Mouse (Mus musculus) layer of hippocampus, adult 8-10 months (tissue): ENCODE data around the gene Gm44502. TPM values are rescaled to one million over a fixed set of nuclear protein-coding genes. Genes with fewer than 3 reads are reported as not detected.
A peak's percentile ranks its signal among the peaks of the same experiment; 100 is the strongest.

Experiments
- DNase-seq, 2 experiments: peaks; one replicate each; pipeline ENCODE4 v3.0.0; 2022; ENCODE audit warnings: low spot score in 2 of 2
- total RNA-seq, 4 experiments: library from RNA; stranded (reverse); gene quantifications; 2 replicates each; pipeline ENCODE4 v1.2.4; 2022

Gene Gm44502
- total RNA-seq = not detected

- peak; percentile 94 to 96 for DNase-seq
These were observed at the start of gene Gm44502, which contains the start of the genes C730034F03Rik and Chkb for GRCm38 (mm10) chr15:89429352-89430221. TSS of gene Gm44502 (minus strand) at chr15:89429696. TSS of gene C730034F03Rik (plus strand) at chr15:89429589. TSS of gene Chkb (minus strand) at chr15:89429908.

- DNase-seq = no peak
These were observed 49.1 kb upstream of the Gm44502 start for GRCm38 (mm10) chr15:89478622-89479021.

DNA sequence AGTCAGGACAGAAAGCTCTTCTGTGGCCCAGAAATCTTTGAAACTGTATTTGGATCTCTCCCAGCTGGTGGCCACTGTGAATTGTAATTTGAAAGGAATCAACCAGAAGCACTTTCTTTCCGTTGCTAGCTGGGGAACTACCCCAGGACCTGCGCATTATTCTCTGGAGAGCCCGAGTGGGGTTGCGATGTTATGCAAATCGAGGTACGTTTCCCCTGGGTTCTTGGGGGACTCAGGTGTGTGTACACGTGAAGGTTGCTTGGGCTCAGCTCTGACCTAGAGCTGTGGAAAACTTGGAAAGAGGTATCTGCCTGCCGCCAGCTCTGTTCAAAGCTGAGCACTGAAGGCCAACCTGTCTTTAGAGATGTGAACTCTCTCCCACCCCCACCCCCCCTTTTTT, 48.3 kb upstream of the Gm44502 start:
- no peak for DNase-seq

- no peak for DNase-seq
These were observed 47.6 kb upstream of the Gm44502 start, which contains the start of gene Arsa for GRCm38 (mm10) chr15:89477091-89477491. TSS of gene Arsa (minus strand) at chr15:89477425.

GRCm38 (mm10) chr15:89476475-89476815, 46.9 kb upstream of the Gm44502 start:
- no peak for DNase-seq

DNA sequence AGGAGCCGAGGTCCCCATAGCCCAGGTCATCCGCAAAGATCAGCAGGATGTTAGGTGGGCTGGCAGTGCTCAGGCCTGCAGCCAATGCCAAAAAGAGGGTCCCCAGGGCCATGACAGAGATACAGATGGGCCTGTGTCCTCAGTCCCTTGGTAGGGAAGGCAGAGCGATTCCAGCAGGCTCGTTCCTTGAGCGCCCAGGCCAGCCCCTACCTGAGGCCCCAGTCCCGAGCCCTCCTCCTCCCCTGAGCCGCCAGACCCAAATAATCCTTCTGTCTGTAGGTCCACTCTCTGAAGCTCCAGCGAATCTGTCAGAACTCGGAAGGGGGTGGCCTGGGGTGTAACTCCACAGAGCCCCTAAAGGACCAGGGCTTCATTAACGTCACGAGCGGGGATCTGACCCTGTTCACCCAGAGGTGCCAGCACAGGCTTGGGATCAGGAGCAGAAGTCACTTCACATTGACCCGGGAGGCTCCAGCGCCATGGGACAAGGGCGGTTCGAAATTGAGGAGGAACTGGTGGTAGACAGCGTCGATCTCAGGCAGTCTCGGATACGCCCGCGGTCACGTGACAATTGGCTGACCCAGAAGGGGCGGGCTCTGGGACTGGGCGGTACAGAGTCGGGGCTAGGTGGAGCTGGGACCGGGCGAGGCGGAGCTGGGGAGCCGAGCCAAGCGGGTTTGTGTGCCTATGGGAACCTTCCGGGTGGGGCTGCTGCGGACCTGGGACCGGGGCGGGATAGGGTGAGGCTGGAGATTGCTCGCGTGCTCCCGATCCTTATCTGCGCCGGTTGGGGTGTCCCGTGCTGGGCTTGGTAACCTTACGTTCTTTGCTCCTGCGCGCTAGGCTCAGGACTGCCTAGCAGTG, 46.3 kb upstream of the Gm44502 start:
- peak; percentile 89 to 92 for DNase-seq

DNA sequence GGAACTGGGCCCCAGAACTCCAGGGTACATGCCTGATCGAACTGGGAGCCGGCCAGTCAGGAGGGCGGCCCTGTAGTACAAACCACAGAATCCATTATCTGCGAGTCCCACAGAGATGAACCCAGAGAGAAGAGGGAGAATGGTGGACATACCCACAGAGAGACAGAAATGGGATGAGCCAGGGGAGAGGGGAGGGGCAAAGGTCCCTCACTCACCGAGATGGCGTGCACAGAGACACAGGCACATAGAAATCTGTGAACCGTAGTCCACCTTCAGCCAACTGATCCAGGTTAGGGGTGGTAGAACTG, 45.8 kb upstream of the Gm44502 start:
- no peak for DNase-seq

- no peak for DNase-seq
These were observed 45.2 kb upstream of the Gm44502 start for GRCm38 (mm10) chr15:89474596-89475292.

- no peak for DNase-seq
These were observed 44.4 kb upstream of the Gm44502 start for GRCm38 (mm10) chr15:89473921-89474320.

DNA sequence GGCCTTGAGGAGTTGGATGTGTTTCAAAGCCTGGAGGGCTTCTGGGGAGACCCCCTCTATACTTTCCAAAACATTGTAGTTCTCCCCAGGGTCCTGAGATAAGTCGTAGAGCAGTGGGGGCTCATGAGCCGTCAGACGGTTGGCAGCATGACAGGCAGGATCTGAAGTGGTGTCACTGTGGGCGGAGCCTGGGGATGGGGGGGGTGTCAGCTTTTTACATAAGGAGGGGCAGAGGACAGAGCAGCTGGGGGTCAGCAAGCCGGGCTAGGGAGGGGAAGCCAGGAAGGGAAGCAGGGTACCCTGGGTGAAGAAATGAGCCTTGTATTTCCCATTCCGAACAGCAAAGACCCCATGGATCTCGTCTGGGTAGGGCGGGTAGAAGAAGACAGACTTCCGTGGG, 43.9 kb upstream of the Gm44502 start:
- DNase-seq = no peak

DNA sequence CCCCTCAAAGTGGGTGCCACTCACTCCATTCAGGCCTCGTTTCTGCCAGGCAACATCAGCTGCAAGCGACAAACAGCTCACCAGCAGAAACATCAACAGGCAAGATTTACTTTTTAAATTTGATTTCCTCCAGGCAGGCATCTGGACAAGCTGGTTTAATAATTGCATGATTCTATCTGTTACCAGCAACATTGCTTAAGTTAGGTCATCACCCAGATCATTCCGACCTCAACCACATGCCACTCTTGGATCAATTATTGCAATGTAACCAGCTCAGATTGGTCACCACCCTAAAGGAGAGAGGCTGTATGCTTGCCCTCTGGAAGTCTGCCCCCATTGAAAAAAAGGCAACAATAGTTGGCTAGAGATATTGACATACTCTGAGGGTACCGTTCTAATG, 42.0 kb upstream of the Gm44502 start:
- DNase-seq = no peak

DNA sequence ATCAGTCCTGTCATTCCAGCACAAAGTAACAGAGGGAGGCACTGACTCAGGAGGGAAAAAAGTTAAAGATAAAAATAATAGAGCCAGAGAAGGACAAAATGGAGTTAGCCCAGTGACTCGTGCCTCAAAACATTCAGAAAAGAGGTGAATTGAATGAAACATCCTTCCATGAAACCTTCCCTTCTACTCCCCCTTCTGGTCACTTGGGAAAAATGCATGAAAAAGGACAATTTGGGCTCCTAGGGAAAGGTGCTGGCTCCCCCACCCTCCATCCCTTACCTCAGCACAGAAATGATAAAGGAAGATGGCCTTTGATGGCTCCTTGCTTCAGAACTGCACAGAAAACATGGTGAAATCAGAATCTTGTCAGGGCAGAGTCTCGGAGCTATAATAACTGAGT, 39.1 kb upstream of the Gm44502 start:
- no peak for DNase-seq

DNA sequence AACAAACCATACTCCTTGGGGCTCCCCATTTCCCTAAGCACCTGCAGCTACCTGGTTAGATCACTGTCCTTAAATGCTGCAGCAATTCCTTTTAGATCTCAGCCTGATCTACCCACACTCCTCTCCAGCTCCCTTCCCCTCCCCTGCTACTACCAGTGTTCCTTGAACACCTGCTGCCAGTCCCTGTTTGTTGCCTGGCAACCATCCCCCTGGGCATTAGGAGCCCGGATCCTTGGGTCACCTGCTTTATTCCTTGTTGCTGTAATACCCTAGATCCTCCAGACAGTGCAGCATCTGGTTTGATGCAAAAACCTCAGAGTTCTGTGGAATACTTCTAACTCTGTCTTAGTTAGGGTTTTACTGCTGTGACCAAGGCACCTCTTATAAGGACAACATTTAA, 35.6 kb upstream of the Gm44502 start:
- no peak for DNase-seq

DNA sequence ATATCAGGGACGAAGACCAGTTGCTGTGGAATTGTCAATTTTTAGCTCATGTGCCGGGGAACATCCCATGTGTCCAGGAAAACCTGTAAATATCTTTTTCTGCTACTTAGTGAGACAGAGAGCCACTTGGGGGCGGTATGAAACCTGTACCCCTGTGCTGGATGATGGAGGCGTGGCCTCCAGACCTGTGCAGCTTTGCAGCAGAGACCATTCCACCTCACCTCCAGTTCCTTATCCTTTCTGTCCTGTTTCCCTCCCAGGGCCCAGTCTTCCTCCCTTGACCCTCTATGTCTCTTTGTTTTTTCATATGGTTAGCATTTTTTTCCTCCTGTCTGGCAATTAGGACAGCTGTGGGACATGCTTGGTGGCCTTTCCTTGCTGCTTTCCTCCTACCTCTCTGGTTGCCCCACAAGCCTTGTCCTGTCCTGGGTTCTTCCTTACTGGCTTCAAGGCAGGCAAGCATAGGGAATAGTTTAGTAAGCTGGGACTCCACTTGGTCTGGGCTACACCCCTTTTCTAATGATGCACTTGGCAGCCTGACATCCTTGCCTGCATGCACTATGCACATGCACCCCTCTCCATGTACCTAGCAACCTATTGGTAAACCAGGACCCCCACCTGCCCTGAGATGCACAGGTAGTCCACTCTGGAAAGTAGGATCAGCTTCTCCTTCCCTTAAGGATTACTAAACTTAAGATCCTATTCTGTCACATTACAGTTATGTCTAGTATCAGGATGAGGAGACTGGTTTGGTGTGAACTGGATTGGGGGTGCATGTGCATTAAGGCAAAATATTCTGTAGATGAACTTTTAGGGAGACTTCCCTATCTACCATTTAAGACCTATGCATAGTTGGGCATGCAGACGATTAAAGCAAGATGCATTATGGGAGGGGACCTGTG, 34.1 kb upstream of the Gm44502 start:
- no peak for DNase-seq

DNA sequence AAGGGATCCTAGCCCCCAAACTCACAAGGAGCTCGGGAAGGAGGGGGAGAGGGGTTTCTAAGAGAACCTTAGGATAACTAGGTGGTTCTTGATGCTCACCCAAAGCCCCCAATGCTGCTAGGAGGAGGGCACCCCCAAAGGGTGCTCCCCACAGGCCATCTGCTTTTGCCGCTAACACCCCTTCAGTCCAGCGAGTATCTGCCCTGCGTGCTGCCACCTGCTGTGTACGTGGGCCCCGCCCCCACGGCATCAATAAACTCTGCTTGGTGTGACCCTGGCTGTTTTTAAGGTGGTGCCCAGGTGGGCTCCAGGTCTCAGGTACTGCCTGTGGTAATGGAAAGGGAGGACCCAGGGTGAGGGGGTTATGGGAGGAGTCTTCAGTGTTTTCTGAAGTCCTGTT, 32.7 kb upstream of the Gm44502 start:
- DNase-seq = no peak

DNA sequence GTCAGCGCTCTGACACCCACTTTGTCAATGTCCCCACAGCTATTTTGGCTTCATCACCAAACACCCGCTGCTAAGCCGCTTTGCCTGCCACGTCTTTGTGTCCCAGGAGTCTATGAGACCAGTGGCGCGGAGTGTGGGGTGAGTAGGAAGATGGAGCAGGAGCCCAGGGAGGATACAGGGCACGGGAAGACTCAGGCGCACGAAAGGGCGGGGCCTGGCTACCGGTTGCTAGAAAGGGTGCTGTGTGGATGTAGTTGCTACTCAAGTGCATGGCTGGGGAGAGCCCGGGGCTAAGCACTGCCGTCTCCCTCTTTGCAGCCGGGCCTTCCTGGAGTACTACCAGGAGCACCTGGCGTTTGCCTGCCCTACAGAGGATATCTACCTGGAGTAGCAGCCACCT, 31.8 kb upstream of the Gm44502 start:
- no peak for DNase-seq

GRCm38 (mm10) chr15:89460298-89460697, 30.8 kb upstream of the Gm44502 start:
- DNase-seq = no peak

DNA sequence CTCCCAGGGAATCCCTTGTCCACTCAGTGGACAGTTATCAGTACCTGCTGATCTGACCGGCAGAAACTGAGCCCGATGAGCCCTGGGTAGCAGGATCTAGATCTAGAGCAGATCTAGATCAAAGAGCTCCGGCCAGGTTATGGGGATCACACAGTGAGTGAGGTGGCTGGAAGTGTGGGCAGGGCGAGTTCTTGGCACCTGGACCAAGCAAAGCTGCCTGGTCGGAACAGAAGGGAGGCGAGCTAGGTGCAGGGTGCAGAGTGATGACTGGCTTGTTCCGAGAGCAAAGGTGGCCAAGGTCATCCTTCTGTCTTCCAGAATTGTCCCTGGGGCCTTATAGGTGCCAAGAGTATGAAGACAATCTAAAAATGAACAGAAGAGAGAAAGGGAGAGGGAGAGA, 30.3 kb upstream of the Gm44502 start:
- DNase-seq = no peak

GRCm38 (mm10) chr15:89458942-89459341, 29.4 kb upstream of the Gm44502 start:
- DNase-seq = no peak

GRCm38 (mm10) chr15:89455642-89456041, 26.1 kb upstream of the Gm44502 start:
- no peak for DNase-seq

DNA sequence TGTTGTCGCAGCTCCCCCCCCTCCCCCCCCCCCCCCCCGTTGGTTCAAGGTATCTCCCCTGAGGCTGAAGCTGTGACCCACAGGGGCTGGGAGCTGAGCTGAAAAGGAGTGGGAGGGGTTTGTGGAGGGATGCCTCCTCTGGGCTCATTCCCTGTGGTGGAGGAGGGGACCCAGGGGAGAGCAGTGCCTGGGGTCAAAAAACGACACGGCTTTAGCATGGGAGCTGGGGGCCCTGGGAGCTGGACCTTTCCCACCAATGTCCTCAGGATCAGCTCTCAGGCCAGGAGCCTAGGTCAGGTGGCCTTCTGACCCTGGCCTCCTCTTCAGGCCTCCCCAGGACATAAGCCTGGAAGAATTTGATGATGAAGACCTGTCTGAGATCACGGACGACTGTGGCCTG, 25.4 kb upstream of the Gm44502 start:
- DNase-seq = no peak
